ENCODE assay signal across 11 mouse cellular contexts in genomic region chr14:10778721-10779120, GRCm38 (mm10).
"Had no signal": no experiment of that assay in that cellular context is flagged by ENCODE, and none has a peak within 500 bp of the region (broad histone marks: within the 10 kb centered on the region; RNA-seq: fewer than 3 reads in every experiment).

No protein-coding gene starts in this region.

- DNase-seq: kidney, adult 2 months; kidney, postnatal 14 days; left cerebral cortex, postnatal 4 days; lung, embryonic 14.5 days; lung, postnatal 10 days; lung, postnatal 4 days; midbrain, embryonic 14.5 days; right cerebral cortex, postnatal 4 days; spleen, adult 18-20 months; thymus, adult 2 months; thymus, postnatal 25 days had no signal
